Mouse (Mus musculus) lung, adult 2 months (tissue): ENCODE results near the gene Serpinb2.

Experiments
- CTCF ChIP-seq: fragments of 200-500 bp; IDR thresholded peaks from 2 replicates; pipeline ENCODE4 v1.5.1; 2011; ENCODE audit warnings: mild to moderate bottlenecking, low read length, control low read depth; ENCODE audit not compliant: insufficient read depth
- POLR2A ChIP-seq: fragments of 200-500 bp; IDR thresholded peaks from 2 replicates; pipeline ENCODE4 v1.6.1; 2011; ENCODE audit warnings: low read depth, mild to moderate bottlenecking, control low read depth, low read length, borderline replicate concordance; ENCODE audit errors: extremely low read depth

DNA sequence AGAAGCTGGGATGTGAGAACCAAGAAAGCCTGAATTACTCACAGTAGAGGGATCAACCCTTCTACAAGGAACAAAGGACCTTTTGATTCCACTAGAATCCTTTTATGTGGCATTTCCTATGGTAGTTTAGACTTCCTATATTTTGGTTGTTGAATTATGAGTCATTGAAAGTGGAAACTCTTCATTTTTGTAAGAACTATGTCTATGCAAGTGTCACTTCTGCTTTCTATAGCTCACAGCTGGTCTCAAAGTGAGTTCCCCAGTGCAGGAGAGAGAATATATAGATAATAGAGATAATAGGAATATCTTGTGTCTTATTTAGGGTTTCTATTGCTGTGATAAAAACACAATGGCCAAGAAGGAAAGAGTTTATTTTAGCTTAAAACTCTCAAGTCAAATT lies 71.7 kb downstream of the Serpinb2 start:
- TF ChIP-seq CTCF (no peak), POLR2A (no peak)
